ENCODE assay signal across 8 mouse cellular contexts in the genomic region with DNA sequence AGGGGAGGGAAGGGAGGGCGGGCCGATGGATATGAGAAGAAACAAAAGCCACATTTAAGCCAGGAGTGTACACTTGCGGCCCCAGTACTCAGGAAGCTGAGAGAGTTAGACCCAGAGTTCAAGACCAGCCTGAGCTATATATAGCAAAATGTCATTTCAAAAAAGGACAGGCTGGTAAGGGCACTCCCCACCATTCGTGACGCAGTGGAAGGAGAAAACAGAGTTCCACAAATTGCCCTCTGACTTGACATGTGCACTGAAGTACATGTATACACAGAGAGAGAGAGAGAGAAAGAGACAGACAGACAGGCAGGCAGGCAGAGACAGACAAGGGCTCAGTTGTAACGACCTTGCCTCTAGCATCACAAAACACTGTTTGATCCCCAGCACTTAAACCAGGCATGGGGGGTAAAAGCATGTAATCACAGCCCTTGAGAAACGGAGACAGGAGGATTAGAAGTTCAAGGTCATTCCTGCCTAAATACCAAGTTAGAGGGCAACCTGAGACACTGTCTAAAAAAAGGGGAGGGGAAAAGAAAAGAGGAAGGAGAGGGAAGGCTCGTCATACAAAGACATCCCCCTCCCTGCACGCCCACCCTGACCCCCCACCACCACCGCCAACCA. TPM values are rescaled to one million over a fixed set of nuclear protein-coding genes. Genes with fewer than 3 reads are reported as not detected.
DNase-seq lines count a peak whose midpoint lies in the region; ATAC-seq and TF ChIP-seq lines count a peak whose summit lies in the region.

No protein-coding gene starts in this region.

- TF ChIP-seq CTCF in gastrocnemius, adult 2 months (IDR thresholded peaks at IDR 0.05), result no peak
- TF ChIP-seq CTCF in liver, postnatal 0 days (IDR thresholded peaks at IDR 0.05; ENCODE audit: low read depth), result no peak

- intact Hi-C loops in gastrocnemius, adult 2 months (cut with DNase I), result no loop called here

- peaks cover 9% of the 10 kb centered on the region; the same call in 1 of the 2 replicates for H3K9me3 ChIP-seq in limb, embryonic 12.5 days
- H3K9me3 ChIP-seq in limb, embryonic 10.5 days (replicated peaks), result 0 out of 2 replicates have a peak, but pooled peaks cover 2% of the 10 kb centered on the region
- peaks cover 22% of the 10 kb centered on the region for H3K9me3 ChIP-seq in embryonic facial prominence, embryonic 10.5 days
- no peaks in the 10 kb centered on the region for H3K9me3 ChIP-seq in stomach, embryonic 15.5 days
- H3K9me3 ChIP-seq in liver, postnatal 0 days (ENCODE audit: low read length), result peaks cover 4% of the 10 kb centered on the region; the same call in 1 of the 2 replicates

- no peak for DNase-seq in gastrocnemius, adult 2 months
- DNase-seq in gastrocnemius, postnatal 10 days, result no peak
- no peak for DNase-seq in limb, embryonic 10.5 days (ENCODE audit: low spot score)
- no peak for DNase-seq in embryonic facial prominence, embryonic 10.5 days (ENCODE audit: low spot score)
- DNase-seq in testis, postnatal 14 days (ENCODE audit: low spot score), result no peak
- DNase-seq in liver, postnatal 0 days, result no peak

- H3K4me1 ChIP-seq in limb, embryonic 12.5 days (replicated peaks), result peaks cover 15% of the 10 kb centered on the region
- H3K4me1 ChIP-seq in limb, embryonic 10.5 days, result peaks cover 24% of the 10 kb centered on the region
- H3K4me1 ChIP-seq in embryonic facial prominence, embryonic 10.5 days, result peaks cover 25% of the 10 kb centered on the region
- H3K4me1 ChIP-seq in stomach, embryonic 15.5 days, result peaks cover 23% of the 10 kb centered on the region
- H3K4me1 ChIP-seq in liver, postnatal 0 days (ENCODE audit: insufficient read depth), result 0 out of 2 replicates have a peak, but pooled peaks cover 2% of the 10 kb centered on the region

- H3K27ac ChIP-seq in gastrocnemius, adult 2 months, result peak overlapping the region; percentile 57; the same call in 1 of the 2 replicates
- H3K27ac ChIP-seq in limb, embryonic 12.5 days, result peak overlapping the region; percentile 75
- H3K27ac ChIP-seq in limb, embryonic 10.5 days, result no peak overlapping the region
- H3K27ac ChIP-seq in embryonic facial prominence, embryonic 10.5 days (replicated peaks), result peak overlapping the region; percentile 54
- peak overlapping the region; percentile 92 for H3K27ac ChIP-seq in stomach, embryonic 15.5 days
- H3K27ac ChIP-seq in liver, postnatal 0 days (ENCODE audit: low read depth), result no peak overlapping the region

- H3K4me3 ChIP-seq in gastrocnemius, adult 2 months, result no peak overlapping the region
- no peak overlapping the region for H3K4me3 ChIP-seq in limb, embryonic 12.5 days (replicated peaks)
- no peak overlapping the region for H3K4me3 ChIP-seq in limb, embryonic 10.5 days
- H3K4me3 ChIP-seq in embryonic facial prominence, embryonic 10.5 days, result no peak overlapping the region
- H3K4me3 ChIP-seq in stomach, embryonic 15.5 days (replicated peaks), result no peak overlapping the region
- H3K4me3 ChIP-seq in liver, postnatal 0 days (ENCODE audit: low read depth, low read length), result no peak overlapping the region

- no peak for ATAC-seq in limb, embryonic 12.5 days (ENCODE audit: insufficient number of reproducible peaks, insufficient read depth, low FRiP score, low TSS enrichment, low read depth)
- peak; percentile 31; the same call in 1 of the 2 replicates for ATAC-seq in stomach, embryonic 15.5 days (ENCODE audit: insufficient read depth, low FRiP score, low read depth)
- no peak for ATAC-seq in liver, postnatal 0 days

- no peaks in the 10 kb centered on the region for H3K27me3 ChIP-seq in limb, embryonic 12.5 days
- H3K27me3 ChIP-seq in limb, embryonic 10.5 days (ENCODE audit: low read depth, poor library complexity, severe bottlenecking), result no peaks in the 10 kb centered on the region
- H3K27me3 ChIP-seq in embryonic facial prominence, embryonic 10.5 days (replicated peaks; ENCODE audit: low read depth, poor library complexity, severe bottlenecking), result no peaks in the 10 kb centered on the region
- no peaks in the 10 kb centered on the region for H3K27me3 ChIP-seq in stomach, embryonic 15.5 days (replicated peaks)
- H3K27me3 ChIP-seq in liver, postnatal 0 days (ENCODE audit: insufficient read depth, low read length), result no peaks in the 10 kb centered on the region

- WGBS in limb, embryonic 12.5 days, result 55% methylated on average over 10 of the region's 10 CpGs
- 71% methylated on average over 10 of the region's 10 CpGs for WGBS in limb, embryonic 10.5 days
- WGBS in embryonic facial prominence, embryonic 10.5 days, result 66% methylated on average over 10 of the region's 10 CpGs
- WGBS in stomach, embryonic 15.5 days, result 24% methylated on average over 10 of the region's 10 CpGs
- 39% methylated on average over 10 of the region's 10 CpGs for WGBS in liver, postnatal 0 days (ENCODE audit: insufficient replicate concordance)

- H3K36me3 ChIP-seq in limb, embryonic 12.5 days, result peaks cover 63% of the 10 kb centered on the region
- peaks cover 84% of the 10 kb centered on the region for H3K36me3 ChIP-seq in limb, embryonic 10.5 days
- H3K36me3 ChIP-seq in embryonic facial prominence, embryonic 10.5 days (replicated peaks), result peaks cover 91% of the 10 kb centered on the region
- peaks cover 11% of the 10 kb centered on the region for H3K36me3 ChIP-seq in stomach, embryonic 15.5 days
- H3K36me3 ChIP-seq in liver, postnatal 0 days (replicated peaks; ENCODE audit: insufficient read depth, low read length), result no peaks in the 10 kb centered on the region

- no peak for TF ChIP-seq EP300 in liver, postnatal 0 days (IDR thresholded peaks at IDR 0.05; ENCODE audit: low read depth)

- H3K4me2 ChIP-seq in limb, embryonic 12.5 days, result no peak overlapping the region
- H3K4me2 ChIP-seq in stomach, embryonic 15.5 days, result peak overlapping the region; percentile 23
- H3K4me2 ChIP-seq in liver, postnatal 0 days (ENCODE audit: low read depth, low read length), result no peak overlapping the region

- no peak overlapping the region; the same call in 1 of the 2 replicates for H3K9ac ChIP-seq in limb, embryonic 12.5 days (replicated peaks)
- no peak overlapping the region for H3K9ac ChIP-seq in stomach, embryonic 15.5 days
- H3K9ac ChIP-seq in liver, postnatal 0 days (replicated peaks), result no peak overlapping the region

RNA-seq across cellular contexts. Expression of a gene that starts 11.2 kb away (rescaled TPM):
- total RNA-seq in gastrocnemius, adult 2 months (2021), result 10 to 100 TPM; 14.6 to 21.5 TPM
- total RNA-seq in gastrocnemius, postnatal 10 days (2021), result 10 to 100 TPM; 19.9 to 29.2 TPM
- polyA plus RNA-seq in limb, embryonic 12.5 days (2016; fragmentation: Nextera tagmentation; extraction: Ambion mirVana), result 149 and 178 TPM in 2 replicates
- polyA plus RNA-seq in limb, embryonic 10.5 days (2016; fragmentation: Nextera tagmentation; extraction: Ambion mirVana), result 131 and 153 TPM in 2 replicates
- 114 and 122 TPM in 2 replicates for polyA plus RNA-seq in embryonic facial prominence, embryonic 10.5 days (2016; fragmentation: Nextera tagmentation; extraction: Ambion mirVana)
- polyA plus RNA-seq in stomach, embryonic 15.5 days (2015; fragmentation: Nextera tagmentation; extraction: Ambion mirVana), result 83.6 and 90.8 TPM in 2 replicates
- polyA plus RNA-seq in liver, postnatal 0 days (2015; fragmentation: Nextera tagmentation; extraction: Ambion mirVana), result 10.0 and 11.0 TPM in 2 replicates

Comparison
In these comparisons a context has a peak if more than half of its experiments do, and no peak if none do; other contexts are left out.
1. H3K27ac ChIP-seq: peak in gastrocnemius, adult 2 months (single experiment), limb, embryonic 12.5 days (single experiment), embryonic facial prominence, embryonic 10.5 days (single experiment) and stomach, embryonic 15.5 days (single experiment); none in limb, embryonic 10.5 days (single experiment) and liver, postnatal 0 days (single experiment).